Mouse (Mus musculus) effector memory CD4-positive, alpha-beta T cell, adult 5 months (primary cell): ENCODE data around the gene Qrsl1. TPM values are rescaled to one million over a fixed set of nuclear protein-coding genes. Genes with fewer than 3 reads are reported as not detected.

Experiments used
- polyA plus RNA-seq: library from polyadenylated mRNA; unstranded; fragments of 100-300 nt; shearing (Covaris generic); gene quantifications from one replicate; pipeline ENCODE4 v1.2.1, GENCODE M21; 2017

The Qrsl1 gene
- polyA plus RNA-seq, result 18.1 TPM

DNA sequence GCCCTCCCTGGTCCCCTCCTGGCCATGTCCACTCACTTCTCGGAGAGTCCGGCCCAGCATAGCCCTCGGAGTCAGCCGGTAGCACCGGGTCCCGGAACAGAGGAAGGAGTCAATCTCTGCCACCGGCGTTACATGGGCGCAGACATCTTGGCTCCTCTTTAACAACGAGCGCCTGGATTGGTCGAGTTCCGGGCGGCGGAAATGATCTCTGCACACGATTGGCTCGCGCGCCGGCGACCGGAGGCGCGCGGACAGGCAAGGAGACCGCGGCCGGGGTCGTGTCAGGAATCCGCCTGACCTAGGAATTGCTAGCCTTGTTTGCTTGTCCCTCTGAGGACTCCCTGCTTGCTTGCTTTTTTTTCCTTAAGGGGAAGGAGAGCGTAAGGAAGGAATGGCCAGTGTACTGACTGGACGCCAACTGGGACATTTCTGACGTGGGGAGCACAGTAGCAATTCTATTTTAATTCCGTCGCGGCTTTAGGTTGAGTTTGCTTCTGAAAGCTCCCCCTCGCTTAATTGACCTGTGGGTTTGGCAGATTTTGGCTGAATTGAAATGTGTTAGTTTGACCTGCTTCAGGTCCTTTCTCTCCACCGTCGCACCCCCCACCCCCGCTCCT lies at the start of gene Qrsl1, which contains the start of gene Rtn4ip1:
TSS of gene Qrsl1 (minus strand) at position 168 of the 617 bp plus-strand sequence.
TSS of gene Rtn4ip1 (plus strand) at position 230 of the 617 bp plus-strand sequence.

Other genes starting within 250 kb of the Qrsl1 start
- 10.8 TPM for gene Rtn4ip1, start 62 bp upstream of the Qrsl1 start, polyA plus RNA-seq
- gene Crybg1, start 247.1 kb upstream of the Qrsl1 start, polyA plus RNA-seq, result 82.5 TPM